Comparison of ENCODE assay signal across 26 mouse cellular contexts in genomic region chr1:193697857-193698256, GRCm38 (mm10).
A peak's percentile ranks its signal among the peaks of the same experiment; 100 is the strongest.
DNase-seq lines count a peak whose midpoint lies in the region; ATAC-seq and TF ChIP-seq lines count a peak whose summit lies in the region.
"Had no signal": no experiment of that assay in that cellular context is flagged by ENCODE, and none has a peak within 500 bp of the region (broad histone marks: within the 10 kb centered on the region; RNA-seq: fewer than 3 reads in every experiment).

No protein-coding gene starts in this region.

- 0 out of 2 replicates have a peak, but pooled peaks cover 4% of the 10 kb centered on the region for H3K27me3 ChIP-seq in hindbrain, embryonic 12.5 days
- H3K27me3 ChIP-seq in hindbrain, postnatal 0 days (ENCODE audit: insufficient read depth, low read length) = no peaks in the 10 kb centered on the region
- H3K27me3 ChIP-seq in neural tube, embryonic 11.5 days (ENCODE audit: control insufficient read depth, insufficient read depth, low read length) = no peaks in the 10 kb centered on the region
- no peaks in the 10 kb centered on the region for H3K27me3 ChIP-seq in neural tube, embryonic 15.5 days (replicated peaks)
- H3K27me3 ChIP-seq in liver, embryonic 16.5 days (ENCODE audit: control insufficient read depth, insufficient read depth, low read depth, low read length) = no peaks in the 10 kb centered on the region

- no peak overlapping the region for H3K4me2 ChIP-seq in hindbrain, embryonic 12.5 days (replicated peaks)
- no peak overlapping the region for H3K4me2 ChIP-seq in hindbrain, postnatal 0 days (ENCODE audit: low read depth, low read length)
- no peak overlapping the region for H3K4me2 ChIP-seq in neural tube, embryonic 11.5 days (ENCODE audit: low read depth)
- H3K4me2 ChIP-seq in neural tube, embryonic 15.5 days = no peak overlapping the region
- H3K4me2 ChIP-seq in liver, embryonic 16.5 days (ENCODE audit: low read depth, low read length) = no peak overlapping the region
- H3K4me2 ChIP-seq: embryonic facial prominence, embryonic 12.5 days; heart, embryonic 15.5 days; hindbrain, embryonic 13.5 days; kidney, embryonic 15.5 days had no signal

- intact Hi-C loops in gastrocnemius, postnatal 36 days (cut with DNase I) = no loop called here

- no peak overlapping the region for H3K9ac ChIP-seq in hindbrain, embryonic 12.5 days
- no peak overlapping the region for H3K9ac ChIP-seq in hindbrain, postnatal 0 days (replicated peaks; ENCODE audit: low read length)
- no peak overlapping the region for H3K9ac ChIP-seq in neural tube, embryonic 11.5 days (ENCODE audit: low read length)
- no peak overlapping the region for H3K9ac ChIP-seq in neural tube, embryonic 15.5 days (replicated peaks)
- no peak overlapping the region for H3K9ac ChIP-seq in liver, embryonic 16.5 days (ENCODE audit: low read depth, low read length)
- H3K9ac ChIP-seq: embryonic facial prominence, embryonic 12.5 days; heart, embryonic 15.5 days; hindbrain, embryonic 13.5 days; kidney, embryonic 15.5 days had no signal

- no peak for DNase-seq in hindbrain, postnatal 0 days (ENCODE audit: low spot score)
- DNase-seq in neural tube, embryonic 11.5 days (ENCODE audit: low spot score) = no peak
- no peak for DNase-seq in testis, postnatal 14 days (ENCODE audit: low spot score)
- DNase-seq in gastrocnemius, postnatal 36 days = no peak
- DNase-seq in thymus, postnatal 0 days (ENCODE audit: low spot score) = no peak
- DNase-seq: adrenal gland, adult 8-10 months; cerebellum, adult 9-10 months; cerebellum, postnatal 36 days; embryo, embryonic 11 days; gastrocnemius, postnatal 14 days; heart, adult 11 months; heart, postnatal 36 days; kidney, adult 11 months; kidney, postnatal 25 days; lung, postnatal 36 days; right cerebral cortex, postnatal 14 days; thymus, postnatal 25 days had no signal

- peaks cover 18% of the 10 kb centered on the region for H3K4me1 ChIP-seq in hindbrain, embryonic 12.5 days
- H3K4me1 ChIP-seq in hindbrain, postnatal 0 days (ENCODE audit: insufficient read depth, low read length) = no peaks in the 10 kb centered on the region
- peaks cover 2% of the 10 kb centered on the region; the same call in 1 of the 2 replicates for H3K4me1 ChIP-seq in neural tube, embryonic 11.5 days (ENCODE audit: control insufficient read depth, insufficient read depth, low read length)
- peaks cover 30% of the 10 kb centered on the region for H3K4me1 ChIP-seq in neural tube, embryonic 15.5 days
- H3K4me1 ChIP-seq in liver, embryonic 16.5 days (ENCODE audit: control insufficient read depth, low read depth, low read length) = no peaks in the 10 kb centered on the region; the same call in 1 of the 2 replicates

- peak; percentile 36; the same call in 1 of the 2 replicates for ATAC-seq in hindbrain, embryonic 12.5 days (ENCODE audit: low FRiP score)
- no peak for ATAC-seq in hindbrain, postnatal 0 days
- ATAC-seq in neural tube, embryonic 11.5 days (ENCODE audit: insufficient read depth, low FRiP score, low TSS enrichment) = no peak
- no peak for ATAC-seq in neural tube, embryonic 15.5 days (ENCODE audit: low FRiP score)
- ATAC-seq in liver, embryonic 16.5 days (ENCODE audit: low read depth) = peak; percentile 74

- no peaks in the 10 kb centered on the region for H3K36me3 ChIP-seq in hindbrain, embryonic 12.5 days
- H3K36me3 ChIP-seq in hindbrain, postnatal 0 days (ENCODE audit: insufficient read depth, low read length) = no peaks in the 10 kb centered on the region
- H3K36me3 ChIP-seq in neural tube, embryonic 11.5 days (ENCODE audit: control insufficient read depth, insufficient read depth, low read length) = no peaks in the 10 kb centered on the region
- H3K36me3 ChIP-seq in neural tube, embryonic 15.5 days = no peaks in the 10 kb centered on the region
- no peaks in the 10 kb centered on the region for H3K36me3 ChIP-seq in liver, embryonic 16.5 days (ENCODE audit: control insufficient read depth, insufficient read depth)
- H3K36me3 ChIP-seq: embryonic facial prominence, embryonic 12.5 days; heart, embryonic 10.5 days; heart, embryonic 15.5 days; hindbrain, embryonic 13.5 days; kidney, embryonic 15.5 days had no signal

- 86% methylated on average over 3 of the region's 3 CpGs for WGBS in hindbrain, embryonic 12.5 days
- 84% methylated on average over 3 of the region's 3 CpGs for WGBS in hindbrain, postnatal 0 days
- WGBS in neural tube, embryonic 11.5 days = 92% methylated on average over 3 of the region's 3 CpGs
- WGBS in neural tube, embryonic 15.5 days = 92% methylated on average over 3 of the region's 3 CpGs
- 33% methylated on average over 3 of the region's 3 CpGs for WGBS in liver, embryonic 16.5 days (ENCODE audit: insufficient replicate concordance)

- H3K27ac ChIP-seq in hindbrain, embryonic 12.5 days = no peak overlapping the region
- no peak overlapping the region for H3K27ac ChIP-seq in hindbrain, postnatal 0 days
- H3K27ac ChIP-seq in neural tube, embryonic 11.5 days (ENCODE audit: low read depth, low read length) = peak overlapping the region; percentile 72
- H3K27ac ChIP-seq in neural tube, embryonic 15.5 days (replicated peaks) = no peak overlapping the region
- H3K27ac ChIP-seq in liver, embryonic 16.5 days (ENCODE audit: low read length) = no peak overlapping the region
- H3K27ac ChIP-seq: embryonic facial prominence, embryonic 12.5 days; heart, embryonic 10.5 days; heart, embryonic 15.5 days; kidney, embryonic 15.5 days had no signal

- no peak for TF ChIP-seq CTCF in hindbrain, postnatal 0 days (IDR thresholded peaks at IDR 0.05; ENCODE audit: low read depth)

- no peaks in the 10 kb centered on the region for H3K9me3 ChIP-seq in hindbrain, embryonic 12.5 days (replicated peaks)
- H3K9me3 ChIP-seq in hindbrain, postnatal 0 days (ENCODE audit: low read length) = no peaks in the 10 kb centered on the region
- H3K9me3 ChIP-seq in neural tube, embryonic 11.5 days (ENCODE audit: control insufficient read depth, low read length) = no peaks in the 10 kb centered on the region
- H3K9me3 ChIP-seq in neural tube, embryonic 15.5 days (replicated peaks) = no peaks in the 10 kb centered on the region
- no peaks in the 10 kb centered on the region for H3K9me3 ChIP-seq in liver, embryonic 16.5 days (replicated peaks; ENCODE audit: control insufficient read depth, low read length)
- H3K9me3 ChIP-seq: embryonic facial prominence, embryonic 12.5 days; heart, embryonic 10.5 days; heart, embryonic 15.5 days; hindbrain, embryonic 13.5 days; kidney, embryonic 15.5 days; megakaryocyte, embryonic 14.5 days had no signal

- no peak overlapping the region for H3K4me3 ChIP-seq in hindbrain, embryonic 12.5 days
- H3K4me3 ChIP-seq in hindbrain, postnatal 0 days (ENCODE audit: low read length) = no peak overlapping the region
- H3K4me3 ChIP-seq in neural tube, embryonic 11.5 days (ENCODE audit: low read depth, low read length) = no peak overlapping the region
- H3K4me3 ChIP-seq in neural tube, embryonic 15.5 days (replicated peaks) = no peak overlapping the region
- H3K4me3 ChIP-seq in liver, embryonic 16.5 days (ENCODE audit: low read depth, low read length) = no peak overlapping the region
- H3K4me3 ChIP-seq: embryonic facial prominence, embryonic 12.5 days; heart, embryonic 10.5 days; heart, embryonic 15.5 days; hindbrain, embryonic 13.5 days; kidney, embryonic 15.5 days; megakaryocyte, embryonic 14.5 days had no signal

Comparison
In these comparisons a context has a peak if more than half of its experiments do, and no peak if none do; other contexts are left out.
1. ATAC-seq: peak in hindbrain, embryonic 12.5 days (single experiment) and liver, embryonic 16.5 days (single experiment); none in hindbrain, postnatal 0 days (single experiment), neural tube, embryonic 11.5 days (single experiment) and neural tube, embryonic 15.5 days (single experiment).